Mouse (Mus musculus): ENCODE results near the gene Pramel1. TPM values are rescaled to one million over a fixed set of nuclear protein-coding genes. Genes with fewer than 3 reads are reported as not detected.
"Not testable (repeated sequence)": the region's sequence is repeated elsewhere in the genome, so short reads cannot be mapped to it uniquely, and the experiment has no call there.

Gene Pramel1
- polyA plus RNA-seq, 1 experiment from 2014 or later: not detected

GRCm38 (mm10) chr4:143382163-143382562, 12.1 kb upstream of the Pramel1 start:
- H3K27me3 ChIP-seq (replicated peaks): peaks cover 24% of the 10 kb centered on the region
- no peak overlapping the region for H3K9ac ChIP-seq
- H3K4me1 ChIP-seq: 0 out of 2 replicates have a peak, but pooled peaks cover 7% of the 10 kb centered on the region
- WGBS: 70% methylated on average over 3 of the region's 3 CpGs
- no peaks in the 10 kb centered on the region for H3K9me3 ChIP-seq
- ATAC-seq (ENCODE audit: extremely low read depth, insufficient number of reproducible peaks, low FRiP score, low TSS enrichment): no peak
- H3K36me3 ChIP-seq: no peaks in the 10 kb centered on the region
- no peak overlapping the region for H3K27ac ChIP-seq (replicated peaks)
- no peak overlapping the region for H3K4me2 ChIP-seq
- H3K4me3 ChIP-seq: no peak overlapping the region

- Histone ChIP-seq H3K9ac (no peak overlapping the region), H3K4me2 (no peak overlapping the region), H3K27ac (replicated peaks) (no peak overlapping the region), H3K9me3 (no peaks in the 10 kb centered on the region), H3K4me3 (no peak overlapping the region), H3K4me1 (0 out of 2 replicates have a peak, but pooled peaks cover 7% of the 10 kb centered on the region), H3K27me3 (replicated peaks) (peaks cover 20% of the 10 kb centered on the region), H3K36me3 (no peaks in the 10 kb centered on the region)
- WGBS: 41% methylated on average over 4 of the region's 4 CpGs
- ATAC-seq (ENCODE audit: extremely low read depth, insufficient number of reproducible peaks, low FRiP score, low TSS enrichment): no peak
Observed at GRCm38 (mm10) chr4:143383646-143384045, 10.6 kb upstream of the Pramel1 start.

GRCm38 (mm10) chr4:143388955-143389702, 5.1 kb upstream of the Pramel1 start:
- H3K4me3 ChIP-seq: peak overlapping the region; percentile 53
- H3K4me1 ChIP-seq: no peaks in the 10 kb centered on the region
- H3K36me3 ChIP-seq: no peaks in the 10 kb centered on the region
- H3K27ac ChIP-seq (replicated peaks): no peak overlapping the region
- 0 out of 2 replicates have a peak, but pooled peaks cover 3% of the 10 kb centered on the region for H3K27me3 ChIP-seq (replicated peaks)
- peaks cover 1% of the 10 kb centered on the region; the same call in 1 of the 2 replicates for H3K9me3 ChIP-seq
- peak overlapping the region; percentile 70 for H3K4me2 ChIP-seq
- peak; percentile 37; the same call in 1 of the 2 replicates for ATAC-seq (ENCODE audit: extremely low read depth, insufficient number of reproducible peaks, low FRiP score, low TSS enrichment)
- 7% methylated on average over 42 of the region's 43 CpGs for WGBS
- H3K9ac ChIP-seq: peak overlapping the region; percentile 76

GRCm38 (mm10) chr4:143411566-143412218, 17.5 kb downstream of the Pramel1 start:
- peaks cover 9% of the 10 kb centered on the region for H3K4me1 ChIP-seq
- peaks cover 27% of the 10 kb centered on the region for H3K36me3 ChIP-seq
- peak overlapping the region; percentile 70 for H3K4me2 ChIP-seq
- H3K4me3 ChIP-seq: peak overlapping the region; percentile 72
- ATAC-seq (ENCODE audit: extremely low read depth, insufficient number of reproducible peaks, low FRiP score, low TSS enrichment): no peak
- H3K27ac ChIP-seq (replicated peaks): peak overlapping the region; percentile 84; the same call in 1 of the 2 replicates
- peak overlapping the region; percentile 82 for H3K9ac ChIP-seq
- no peaks in the 10 kb centered on the region for H3K27me3 ChIP-seq (replicated peaks)
- 70% methylated on average over 5 of the region's 5 CpGs for WGBS
- H3K9me3 ChIP-seq: no peaks in the 10 kb centered on the region

GRCm38 (mm10) chr4:143412219-143413092, 18.2 kb downstream of the Pramel1 start, which contains the start of gene Pramef8:
Gene Pramef8, plus strand, starts transcription at chr4:143412426.
- whole genome bisulfite sequencing: 1% methylated on average over 50 of the region's 50 CpGs
- Histone ChIP-seq H3K27me3 (replicated peaks) (no peaks in the 10 kb centered on the region), H3K9ac (peak within 1 kb of the TSS; percentile 82), H3K4me3 (peak within 1 kb of the TSS; percentile 72), H3K4me1 (peaks cover 9% of the 10 kb centered on the region), H3K4me2 (peak within 1 kb of the TSS; percentile 70), H3K27ac (replicated peaks) (peak within 1 kb of the TSS; percentile 84), H3K36me3 (peaks cover 35% of the 10 kb centered on the region), H3K9me3 (no peaks in the 10 kb centered on the region)
- ATAC-seq (ENCODE audit: extremely low read depth, insufficient number of reproducible peaks, low FRiP score, low TSS enrichment): peak; percentile 85; the same call in 1 of the 2 replicates

GRCm38 (mm10) chr4:143413621-143414020, 19.4 kb downstream of the Pramel1 start:
- Histone ChIP-seq H3K9me3 (no peaks in the 10 kb centered on the region), H3K4me3 (no peak overlapping the region), H3K4me2 (peak overlapping the region; percentile 68; the same call in 1 of the 2 replicates), H3K27ac (replicated peaks) (no peak overlapping the region), H3K4me1 (peaks cover 9% of the 10 kb centered on the region), H3K27me3 (replicated peaks) (no peaks in the 10 kb centered on the region), H3K36me3 (peaks cover 46% of the 10 kb centered on the region), H3K9ac (no peak overlapping the region)
- ATAC-seq (ENCODE audit: extremely low read depth, insufficient number of reproducible peaks, low FRiP score, low TSS enrichment): no peak
- 95% methylated on average over 1 of the region's 1 CpGs for WGBS

- 88% methylated on average over 3 of the region's 3 CpGs for WGBS
- Histone ChIP-seq H3K9ac (no peak overlapping the region), H3K9me3 (no peaks in the 10 kb centered on the region), H3K27ac (replicated peaks) (no peak overlapping the region), H3K27me3 (replicated peaks) (no peaks in the 10 kb centered on the region), H3K36me3 (peaks cover 51% of the 10 kb centered on the region), H3K4me3 (no peak overlapping the region), H3K4me2 (no peak overlapping the region), H3K4me1 (peaks cover 9% of the 10 kb centered on the region)
- ATAC-seq (ENCODE audit: extremely low read depth, insufficient number of reproducible peaks, low FRiP score, low TSS enrichment): no peak
Observed at GRCm38 (mm10) chr4:143414121-143414520, 19.9 kb downstream of the Pramel1 start.

GRCm38 (mm10) chr4:143426770-143427169, 32.5 kb downstream of the Pramel1 start:
- ATAC-seq (ENCODE audit: extremely low read depth, insufficient number of reproducible peaks, low FRiP score, low TSS enrichment); H3K27ac ChIP-seq (replicated peaks); H3K4me1 ChIP-seq; H3K36me3 ChIP-seq; H3K4me3 ChIP-seq; H3K27me3 ChIP-seq (replicated peaks); H3K4me2 ChIP-seq; H3K9ac ChIP-seq; H3K9me3 ChIP-seq: not testable (repeated sequence)
- 60% methylated on average over 5 of the region's 5 CpGs for WGBS

Other genes with a start within 250 kb of the Pramel1 start
- gene Prdm2, start 181.4 kb upstream of the Pramel1 start, polyA plus RNA-seq (2015; fragmentation: Nextera tagmentation; extraction: Ambion mirVana): 7.0 and 7.5 TPM in 2 replicates
- 25.4 and 28.0 TPM in 2 replicates for gene Pdpn, start 94.9 kb upstream of the Pramel1 start, polyA plus RNA-seq (2015; fragmentation: Nextera tagmentation; extraction: Ambion mirVana)
- gene Lrrc38, start 44.7 kb upstream of the Pramel1 start, polyA plus RNA-seq (2015; fragmentation: Nextera tagmentation; extraction: Ambion mirVana): 0.17 and 0.40 TPM in 2 replicates
- 11.0 and 13.2 TPM in 2 replicates for gene Pramef8, start 18.0 kb downstream of the Pramel1 start, polyA plus RNA-seq (2015; fragmentation: Nextera tagmentation; extraction: Ambion mirVana)
- gene Oog4, start 55.9 kb downstream of the Pramel1 start, polyA plus RNA-seq (2015; fragmentation: Nextera tagmentation; extraction: Ambion mirVana): not detected in 2 replicates
- gene Gm13043, start 116.9 kb downstream of the Pramel1 start, polyA plus RNA-seq (2015; fragmentation: Nextera tagmentation; extraction: Ambion mirVana): not detected in 2 replicates
- not detected in 2 replicates for gene Gm13040, start 141.5 kb downstream of the Pramel1 start, polyA plus RNA-seq (2015; fragmentation: Nextera tagmentation; extraction: Ambion mirVana)
- gene BC080695, start 157.3 kb downstream of the Pramel1 start, polyA plus RNA-seq (2015; fragmentation: Nextera tagmentation; extraction: Ambion mirVana): not detected in 2 replicates
- gene Gm13057, start 157.3 kb downstream of the Pramel1 start, polyA plus RNA-seq (2015; fragmentation: Nextera tagmentation; extraction: Ambion mirVana): not detected in 2 replicates
- gene Gm13083, start 220.6 kb downstream of the Pramel1 start, polyA plus RNA-seq (2015; fragmentation: Nextera tagmentation; extraction: Ambion mirVana): not detected in 2 replicates